Mouse (Mus musculus): ENCODE measurements around the gene Hexim2. TPM values are rescaled to one million over a fixed set of nuclear protein-coding genes. Genes with fewer than 3 reads are reported as not detected.

The Hexim2 gene
- polyA plus RNA-seq, 1 experiment, result 6.9 TPM

DNA sequence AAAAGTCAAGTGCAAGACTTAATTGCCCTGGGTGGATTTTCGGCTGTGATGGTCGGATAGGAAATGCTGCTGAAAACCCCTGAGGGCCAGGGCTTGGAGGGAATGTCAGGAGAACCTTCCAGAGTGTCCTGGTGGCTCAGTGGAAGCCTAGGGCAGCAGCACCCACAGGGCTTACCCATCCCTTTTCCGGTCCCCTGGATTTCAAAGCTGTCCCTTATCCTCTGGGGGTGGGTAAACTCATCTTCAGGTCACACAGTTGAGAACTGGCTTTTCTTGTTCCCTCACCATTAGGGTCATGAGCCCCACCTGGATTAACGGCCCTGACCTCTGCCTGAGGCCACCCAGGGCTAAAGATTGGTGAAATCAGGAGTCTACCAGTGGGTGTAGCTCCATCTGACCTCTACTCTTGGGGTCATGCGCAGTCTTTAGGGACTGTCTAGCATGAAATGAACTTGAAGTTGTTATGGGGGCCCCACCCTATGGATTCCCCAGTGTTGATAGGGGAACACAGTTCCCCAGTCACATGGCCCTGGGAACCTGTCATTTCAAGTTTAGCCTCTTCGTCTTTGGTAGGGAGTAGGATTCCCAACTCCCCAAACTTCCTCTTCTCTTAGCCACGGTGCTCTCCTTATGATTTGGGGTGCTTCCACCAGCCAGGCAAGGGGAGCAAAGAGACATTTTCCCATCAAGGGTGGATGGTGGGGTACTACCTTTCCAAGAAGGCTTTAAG lies 41.0 kb downstream of the Hexim2 start:
- DNase-seq (ENCODE audit: low read depth), result no peak

GRCm38 (mm10) chr11:103173771-103174344 lies 41.6 kb downstream of the Hexim2 start:
- no peak for DNase-seq (ENCODE audit: low read depth)

DNA sequence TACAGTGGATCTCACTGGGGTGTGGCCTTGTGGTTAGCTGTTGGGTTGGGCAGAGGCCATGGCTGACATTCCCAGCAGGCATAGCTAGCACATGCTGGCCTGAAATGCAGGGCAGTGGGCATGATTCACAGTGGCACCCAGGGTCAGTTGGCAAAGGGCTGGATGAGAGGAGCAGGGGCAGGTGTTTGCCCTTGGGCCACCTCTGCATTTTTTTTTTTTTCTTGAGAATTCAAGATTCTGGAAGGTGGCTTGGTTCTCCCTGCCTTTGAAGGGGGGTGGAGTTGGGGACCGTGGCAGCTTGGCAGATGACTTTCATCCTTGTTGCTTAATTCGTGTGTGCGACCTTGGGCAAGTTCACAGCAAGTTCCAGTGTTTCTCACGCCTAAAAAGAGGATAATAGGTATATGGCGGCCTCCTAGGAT lies 42.2 kb downstream of the Hexim2 start:
- no peak for DNase-seq (ENCODE audit: low read depth)

DNA sequence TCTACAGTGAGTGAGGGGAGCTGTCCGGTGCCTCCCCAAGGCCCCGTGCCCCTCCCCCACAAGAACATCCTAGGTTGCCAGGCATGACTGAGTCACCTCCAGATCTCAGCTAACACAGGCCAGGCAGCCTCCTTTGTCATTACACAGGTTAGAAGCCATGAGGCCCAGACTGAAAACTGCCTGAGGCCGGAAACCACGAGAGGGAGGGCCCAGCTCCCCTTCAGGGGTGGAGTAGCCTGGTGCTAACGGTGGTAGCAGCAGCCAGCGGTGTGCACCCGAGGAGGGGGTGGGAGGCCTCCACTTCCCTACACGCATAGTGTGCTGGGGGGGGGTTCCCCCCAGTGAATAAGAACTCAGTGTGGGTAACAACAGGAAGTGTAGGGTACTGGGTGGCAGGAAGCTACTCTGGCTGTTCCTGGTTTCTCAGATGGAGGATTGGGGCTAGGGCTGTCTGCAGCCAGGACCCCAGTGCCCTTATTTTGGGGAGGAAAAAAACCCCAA lies 42.7 kb downstream of the Hexim2 start:
- no peak for DNase-seq (ENCODE audit: low read depth)

DNA sequence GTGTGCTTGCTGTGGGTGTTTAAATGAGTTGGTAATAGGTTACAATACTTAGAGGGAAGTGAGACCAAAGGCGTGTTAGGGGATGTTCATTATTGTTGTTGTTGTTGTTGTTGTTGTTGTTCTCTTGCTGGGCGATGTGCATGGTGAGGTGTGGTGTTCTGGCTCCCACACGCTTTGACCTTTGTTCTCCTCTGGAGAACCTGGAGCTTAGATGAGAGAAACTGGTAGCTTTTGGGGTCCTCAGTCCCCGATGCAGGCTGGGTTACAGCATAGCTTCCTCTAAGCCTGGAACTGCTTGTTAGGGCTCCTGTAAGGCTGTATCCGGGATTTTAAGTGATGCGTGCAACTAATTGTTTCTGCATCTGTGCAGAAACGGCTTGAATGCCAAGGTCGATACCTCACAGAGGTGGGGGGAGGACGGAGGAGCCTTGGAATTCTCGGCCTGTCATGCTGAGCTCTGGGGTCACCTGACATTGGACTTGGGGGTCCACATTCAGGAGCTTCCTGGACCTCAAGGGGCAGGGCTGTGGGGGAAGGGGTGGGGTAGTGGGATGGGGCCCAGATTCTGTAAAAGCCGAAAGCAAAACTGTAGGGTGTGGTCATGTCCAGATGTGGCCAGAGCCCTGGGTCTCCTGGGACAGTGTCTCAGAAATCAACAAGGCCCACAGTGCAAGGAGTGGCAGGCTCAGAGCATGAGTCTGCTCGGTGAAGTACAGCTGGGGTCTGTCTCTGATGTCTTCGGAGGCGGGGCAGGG lies 43.6 kb downstream of the Hexim2 start:
- DNase-seq (ENCODE audit: low read depth), result no peak

DNA sequence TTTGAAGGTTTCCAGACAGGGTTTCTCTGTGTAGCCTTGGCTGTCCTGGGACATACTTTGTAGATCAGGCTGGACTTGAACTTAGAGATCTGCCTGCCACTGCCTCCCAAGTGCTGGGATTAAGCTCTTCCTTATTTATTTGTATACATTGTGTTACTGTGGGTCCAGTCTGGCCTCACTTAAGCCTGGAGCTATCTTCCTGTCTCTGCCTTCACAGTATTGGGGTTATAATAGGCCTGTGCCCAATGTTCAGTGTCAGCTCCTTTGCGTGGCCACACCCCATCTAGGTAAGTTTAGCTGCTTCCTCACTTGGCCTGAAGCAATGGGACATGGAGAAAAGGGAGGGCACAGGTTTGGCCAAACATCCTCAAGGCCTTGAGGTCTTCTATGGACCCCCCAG lies 44.3 kb downstream of the Hexim2 start:
- DNase-seq (ENCODE audit: low read depth), result no peak

- DNase-seq (ENCODE audit: low read depth), result no peak
Observed at GRCm38 (mm10) chr11:103177216-103177615, 45.0 kb downstream of the Hexim2 start.

DNA sequence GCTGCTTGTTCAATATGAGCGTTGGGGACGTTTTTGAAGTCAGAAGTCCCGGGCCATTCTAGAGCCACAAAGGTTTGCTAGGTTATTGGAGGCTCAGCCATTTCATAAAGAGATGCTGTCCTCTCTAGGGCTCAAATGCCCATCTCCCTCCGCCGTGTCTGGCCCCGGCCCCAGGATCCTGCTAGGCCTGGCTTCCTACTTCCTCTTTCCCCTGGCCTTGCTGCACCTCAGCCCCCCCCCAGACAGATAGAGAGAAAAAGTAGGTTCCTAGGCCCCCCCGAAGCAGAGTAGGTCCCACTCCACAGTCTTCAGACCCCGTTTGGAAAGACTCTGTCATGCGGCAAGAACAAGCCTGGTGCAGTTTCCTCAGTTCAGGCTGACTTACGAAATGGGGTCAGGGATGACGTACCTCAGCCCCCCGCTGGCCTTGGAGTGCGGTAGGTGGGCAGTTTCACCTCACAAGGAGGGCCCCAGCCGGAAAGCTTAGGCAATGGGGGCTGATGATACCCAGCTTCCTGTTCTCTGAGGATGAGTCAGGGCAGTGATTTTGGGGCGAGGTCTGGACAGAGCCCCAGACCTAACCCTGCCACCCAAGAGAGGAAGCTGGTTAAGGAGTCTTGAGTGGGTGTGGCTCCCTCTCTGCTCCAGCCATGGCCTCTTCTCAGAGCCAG lies 45.7 kb downstream of the Hexim2 start:
- no peak for DNase-seq (ENCODE audit: low read depth)

GRCm38 (mm10) chr11:103178748-103179147 lies 46.5 kb downstream of the Hexim2 start:
- no peak for DNase-seq (ENCODE audit: low read depth)

DNA sequence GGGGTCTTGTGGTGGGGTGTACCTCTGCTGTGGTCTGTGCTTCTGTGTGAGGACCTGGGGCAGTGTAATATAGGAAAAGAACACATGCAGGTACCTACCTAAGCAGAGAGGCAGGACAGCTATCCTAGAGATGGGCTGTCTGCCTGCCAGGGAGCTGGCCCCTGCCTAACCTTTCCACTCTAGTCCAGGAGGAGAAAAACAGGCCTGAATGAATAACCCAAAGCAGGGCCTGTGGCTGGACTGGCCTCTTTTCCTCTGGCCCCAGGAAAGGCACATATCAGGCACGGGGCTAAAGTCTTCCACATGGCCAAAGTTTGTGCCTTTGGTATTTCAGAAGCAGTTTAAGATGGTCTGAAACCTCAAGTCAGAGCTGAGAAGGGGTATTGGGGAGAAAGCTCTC lies 48.2 kb downstream of the Hexim2 start:
- no peak for DNase-seq (ENCODE audit: low read depth)

DNA sequence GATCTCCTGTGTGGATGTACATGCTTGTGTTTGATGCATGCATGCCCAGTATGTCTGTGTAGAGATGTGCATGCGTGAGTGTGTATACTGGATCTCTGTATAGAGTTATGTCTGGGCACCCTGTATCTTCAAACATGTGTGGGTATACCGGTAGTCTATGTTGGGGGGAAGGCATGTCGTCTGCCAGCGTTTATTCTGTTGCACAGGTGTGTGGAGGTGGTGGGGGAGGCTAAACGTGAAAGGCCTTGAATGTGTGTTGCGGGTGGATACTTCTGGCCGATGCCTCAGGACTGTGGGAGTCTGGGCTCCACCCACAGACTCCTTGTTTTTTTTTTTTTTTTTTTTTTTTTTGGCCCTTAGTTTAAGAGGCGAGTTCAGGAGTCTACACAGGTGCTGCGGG lies 49.1 kb downstream of the Hexim2 start:
- DNase-seq (ENCODE audit: low read depth), result no peak

DNA sequence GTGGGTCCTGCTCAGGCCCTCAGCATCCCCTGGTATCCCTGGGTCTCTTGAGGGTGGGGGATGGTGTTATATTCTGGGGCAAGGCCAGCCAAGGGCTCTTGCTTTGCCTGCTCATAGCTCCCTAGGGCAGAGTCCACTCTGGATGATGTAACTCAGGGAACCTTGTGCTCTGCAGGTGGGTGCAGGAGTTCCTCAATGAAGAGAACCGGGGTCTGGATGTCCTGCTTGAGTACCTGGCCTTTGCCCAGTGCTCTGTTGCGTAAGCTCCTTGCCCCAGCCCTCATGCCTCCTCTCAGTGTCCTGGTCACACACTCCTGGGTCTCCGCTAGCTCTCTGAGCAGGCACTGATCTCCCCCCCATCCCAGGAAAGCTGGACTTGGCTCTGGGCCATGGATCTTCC lies 49.7 kb downstream of the Hexim2 start:
- DNase-seq (ENCODE audit: low read depth), result no peak

DNA sequence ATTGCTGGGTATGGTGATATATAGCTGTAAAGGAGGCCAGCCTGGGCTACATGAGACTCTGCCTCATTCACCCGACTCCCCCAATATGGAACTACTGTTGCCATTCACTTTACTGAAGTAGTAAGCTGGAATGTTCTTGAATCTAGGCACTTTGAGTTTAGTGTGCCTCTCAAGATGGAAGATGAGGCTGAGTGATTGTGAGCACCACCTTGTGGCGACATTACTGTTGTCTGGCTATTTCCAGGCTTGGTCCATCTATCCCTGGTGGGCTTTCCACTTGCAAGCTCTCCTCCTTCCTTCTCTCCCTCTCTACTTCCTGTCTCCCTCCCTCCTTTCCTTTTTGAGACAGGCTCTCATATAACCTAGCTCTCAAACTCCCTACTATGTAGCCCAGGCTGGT lies 52.7 kb downstream of the Hexim2 start:
- DNase-seq (ENCODE audit: low read depth), result no peak

Other genes starting within 250 kb of the Hexim2 start
- gene Fam187a, start 247.3 kb upstream of the Hexim2 start, polyA plus RNA-seq (2012; rRNA removed), result 0.08 and 0.16 TPM in 2 replicates
- gene Gfap, start 231.5 kb upstream of the Hexim2 start, polyA plus RNA-seq (2012; rRNA removed), result 0.32 and 0.37 TPM in 2 replicates
- 1.2 TPM in 2 replicates for gene Kif18b, start 207.3 kb upstream of the Hexim2 start, polyA plus RNA-seq (2012; rRNA removed)
- 0.27 and 0.36 TPM in 2 replicates for gene C1ql1, start 185.7 kb upstream of the Hexim2 start, polyA plus RNA-seq (2012; rRNA removed)
- gene Nmt1, start 104.2 kb upstream of the Hexim2 start, polyA plus RNA-seq (2012; rRNA removed), result 43.3 and 60.0 TPM in 2 replicates
- gene Dcakd, start 104.1 kb upstream of the Hexim2 start, polyA plus RNA-seq (2012; rRNA removed), result 58.6 and 61.1 TPM in 2 replicates
- 25.5 and 30.4 TPM in 2 replicates for gene Plcd3, start 30.8 kb upstream of the Hexim2 start, polyA plus RNA-seq (2012; rRNA removed)
- gene Acbd4, start 30.7 kb upstream of the Hexim2 start, polyA plus RNA-seq (2012; rRNA removed), result 92.7 and 113 TPM in 2 replicates
- 16.3 and 21.3 TPM in 2 replicates for gene Hexim1, start 16.2 kb upstream of the Hexim2 start, polyA plus RNA-seq (2012; rRNA removed)
- 6.7 and 10.1 TPM in 2 replicates for gene Fmnl1, start 38.7 kb downstream of the Hexim2 start, polyA plus RNA-seq (2012; rRNA removed)
- 0.35 and 0.53 TPM in 2 replicates for gene 1700023F06Rik, start 76.1 kb downstream of the Hexim2 start, polyA plus RNA-seq (2012; rRNA removed)
- gene Spata32, start 86.0 kb downstream of the Hexim2 start, polyA plus RNA-seq (2012; rRNA removed), result 0.59 and 0.74 TPM in 2 replicates
- gene Map3k14, start 135.0 kb downstream of the Hexim2 start, polyA plus RNA-seq (2012; rRNA removed), result 9.7 and 12.1 TPM in 2 replicates
- gene Arhgap27, start 231.3 kb downstream of the Hexim2 start, polyA plus RNA-seq (2012; rRNA removed), result 27.6 and 28.1 TPM in 2 replicates